Mouse (Mus musculus) 3134 (cell line): ENCODE results near the gene Lins1.

ENCODE experiments used
- DNase-seq: peaks from one replicate; pipeline ENCODE4 v3.0.0-alpha.2; 2011; ENCODE audit warnings: low spot score; ENCODE audit not compliant: insufficient read length; ENCODE audit errors: extremely low read depth

Gene Lins1

GRCm38 (mm10) chr7:66689620-66690360 is at the start of gene Lins1:
Lins1 (plus strand) TSS chr7:66689889.
- peak; percentile 99 for DNase-seq

- no peak for DNase-seq
Measured at GRCm38 (mm10) chr7:66645736-66646135, 44.0 kb upstream of the Lins1 start.

- DNase-seq = no peak
Measured at GRCm38 (mm10) chr7:66649181-66649580, 40.5 kb upstream of the Lins1 start.

GRCm38 (mm10) chr7:66650883-66651282 is 38.8 kb upstream of the Lins1 start:
- DNase-seq = no peak

GRCm38 (mm10) chr7:66652216-66652615 is 37.5 kb upstream of the Lins1 start:
- DNase-seq = no peak

- peak; percentile 72 for DNase-seq
Measured at GRCm38 (mm10) chr7:66653596-66653995, 36.1 kb upstream of the Lins1 start.

GRCm38 (mm10) chr7:66655471-66655870 is 34.2 kb upstream of the Lins1 start:
- DNase-seq = no peak

- DNase-seq = no peak
Measured at GRCm38 (mm10) chr7:66660291-66660690, 29.4 kb upstream of the Lins1 start.

- DNase-seq = no peak
Measured at GRCm38 (mm10) chr7:66660972-66661371, 28.7 kb upstream of the Lins1 start.

- DNase-seq = peak; percentile 44
Measured at GRCm38 (mm10) chr7:66661572-66661971, 28.1 kb upstream of the Lins1 start.

- DNase-seq = no peak
Measured at GRCm38 (mm10) chr7:66663548-66663947, 26.1 kb upstream of the Lins1 start.

GRCm38 (mm10) chr7:66667064-66667463 is 22.6 kb upstream of the Lins1 start:
- no peak for DNase-seq

GRCm38 (mm10) chr7:66675800-66676199 is 13.9 kb upstream of the Lins1 start:
- DNase-seq = no peak

- no peak for DNase-seq
Measured at GRCm38 (mm10) chr7:66682119-66682863, 7.4 kb upstream of the Lins1 start.

GRCm38 (mm10) chr7:66688721-66689120 is 968 bp upstream of the Lins1 start:
- DNase-seq = no peak

- no peak for DNase-seq
Measured at GRCm38 (mm10) chr7:66689294-66689619, 432 bp upstream of the Lins1 start, which contains the start of gene Asb7. Asb7 (minus strand) TSS chr7:66689596.

- no peak for DNase-seq
Measured at GRCm38 (mm10) chr7:66694467-66694866, 4.8 kb downstream of the Lins1 start.

- DNase-seq = no peak
Measured at GRCm38 (mm10) chr7:66702721-66703120, 13.0 kb downstream of the Lins1 start.

- no peak for DNase-seq
Measured at GRCm38 (mm10) chr7:66704631-66705030, 14.9 kb downstream of the Lins1 start.

GRCm38 (mm10) chr7:66711166-66711565 is 21.5 kb downstream of the Lins1 start:
- no peak for DNase-seq

- no peak for DNase-seq
Measured at GRCm38 (mm10) chr7:66724514-66724913, 34.8 kb downstream of the Lins1 start.

- no peak for DNase-seq
Measured at GRCm38 (mm10) chr7:66724954-66725353, 35.3 kb downstream of the Lins1 start.
